ENCODE assay signal across 14 mouse cellular contexts in the genomic region with DNA sequence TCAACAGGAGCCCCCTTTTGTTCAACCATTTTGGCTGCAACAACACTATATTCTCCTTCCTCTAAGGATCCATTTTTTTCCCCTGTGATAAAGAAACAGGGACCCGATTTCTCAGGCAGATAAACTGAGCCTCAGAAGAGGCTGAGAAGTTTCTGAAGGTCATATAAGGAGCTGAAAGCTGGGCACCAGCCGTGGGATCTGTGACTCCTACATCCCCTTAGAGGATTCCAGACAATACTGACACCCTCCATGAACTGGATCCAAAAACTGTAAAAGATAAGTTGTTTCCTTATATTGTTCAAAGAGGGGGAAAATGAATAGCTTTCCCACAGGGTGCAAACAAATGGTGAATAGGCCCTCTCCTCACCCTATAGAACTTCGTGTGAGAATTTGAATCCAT.
"Had no signal": no experiment of that assay in that cellular context is flagged by ENCODE, and none has a peak within 500 bp of the region (broad histone marks: within the 10 kb centered on the region; RNA-seq: fewer than 3 reads in every experiment).

No protein-coding gene starts in this region.

- H3K4me1 ChIP-seq: liver, embryonic 13.5 days; midbrain, embryonic 12.5 days had no signal

- ATAC-seq: midbrain, embryonic 16.5 days had no signal

- DNase-seq: kidney, postnatal 10 days; kidney, postnatal 4 days; liver, embryonic 13.5 days; lung, adult 18-20 months; retina, postnatal 1 day; right cerebral cortex, postnatal 4 days; spleen, adult 18-20 months; thymus, adult 2 months; thymus, postnatal 25 days had no signal

- H3K9ac ChIP-seq: limb, embryonic 13.5 days; liver, embryonic 13.5 days; midbrain, embryonic 12.5 days; neural tube, embryonic 13.5 days had no signal

- H3K36me3 ChIP-seq: limb, embryonic 13.5 days; liver, embryonic 13.5 days; midbrain, embryonic 12.5 days; neural tube, embryonic 13.5 days had no signal

- H3K4me2 ChIP-seq: limb, embryonic 13.5 days; liver, embryonic 13.5 days; midbrain, embryonic 12.5 days; neural tube, embryonic 13.5 days had no signal

- H3K4me3 ChIP-seq: layer of hippocampus, adult 2 months; limb, embryonic 13.5 days; liver, embryonic 13.5 days; midbrain, embryonic 12.5 days; neural tube, embryonic 13.5 days had no signal

- H3K27me3 ChIP-seq: limb, embryonic 13.5 days; liver, embryonic 13.5 days; midbrain, embryonic 12.5 days had no signal

- H3K9me3 ChIP-seq: limb, embryonic 13.5 days; liver, embryonic 13.5 days; midbrain, embryonic 12.5 days; neural tube, embryonic 13.5 days had no signal

- H3K27ac ChIP-seq: layer of hippocampus, adult 2 months; limb, embryonic 13.5 days; liver, embryonic 13.5 days; midbrain, embryonic 12.5 days; neural tube, embryonic 13.5 days had no signal
